Mouse (Mus musculus) left cerebral cortex, postnatal 14 days (tissue): ENCODE measurements at regions not wholly inside any gene's neighbourhood (a gene's known extent, or its start where the extent isn't known, plus 50 kb on each side); places are given as distances from the start of the nearest gene placed in this dataset.

Source experiments
- DNase-seq, 2 experiments: peaks; one replicate each; pipeline ENCODE4 v3.0.0; 2021 to 2022; ENCODE audit warnings: low spot score in 2 of 2, mixed read lengths in 1 of 2
- intact Hi-C: fragments of 180-260 bp; cut with DNase I; formaldehyde crosslinking; loops from one replicate; pipeline ENCODE4 v1.15.1; 2025

- peak in 1 of 2 experiments; percentile 20 for DNase-seq
- intact Hi-C loops: no loop called here
Observed at GRCm38 (mm10) chr16:85347621-85348020, 174.1 kb upstream of the App start.

- DNase-seq: no peak
- intact Hi-C loops: no loop called here
Observed at GRCm38 (mm10) chr16:85336495-85337119, 163.0 kb upstream of the App start.

- intact Hi-C loops: no loop called here
- no peak for DNase-seq
Observed at GRCm38 (mm10) chr16:85333543-85333942, 160.0 kb upstream of the App start.

- DNase-seq: no peak
- intact Hi-C loops: no loop called here
Observed at GRCm38 (mm10) chr16:85312018-85312417, 138.5 kb upstream of the App start.

- intact Hi-C loops: no loop called here
- DNase-seq: no peak
Observed at GRCm38 (mm10) chr16:85309493-85309892, 135.9 kb upstream of the App start.

- intact Hi-C loops: no loop called here
Observed at GRCm38 (mm10) chr16:85308429-85308828, 134.9 kb upstream of the App start.

GRCm38 (mm10) chr16:85307940-85308339, 134.4 kb upstream of the App start:
- no peak for DNase-seq
- intact Hi-C loops: no loop called here

More at GRCm38 (mm10) chr16:85308429-85308828, 134.9 kb upstream of the App start:
- DNase-seq: no peak

- no peak for DNase-seq
- intact Hi-C loops: no loop called here
Observed at GRCm38 (mm10) chr16:85300092-85300853, 126.7 kb upstream of the App start.

GRCm38 (mm10) chr16:85298559-85298958, 125.0 kb upstream of the App start:
- no peak for DNase-seq
- intact Hi-C loops: no loop called here

- intact Hi-C loops: no loop called here
Observed at GRCm38 (mm10) chr16:85290986-85291952, 117.7 kb upstream of the App start.

GRCm38 (mm10) chr16:85277862-85278261, 104.3 kb upstream of the App start:
- DNase-seq: no peak
- intact Hi-C loops: no loop called here

More at GRCm38 (mm10) chr16:85290986-85291952, 117.7 kb upstream of the App start:
- DNase-seq: no peak

- no peak for DNase-seq
- intact Hi-C loops: no loop called here
Observed at GRCm38 (mm10) chr16:85269681-85270080, 96.1 kb upstream of the App start.

GRCm38 (mm10) chr16:85259838-85260237, 86.3 kb upstream of the App start:
- intact Hi-C loops: no loop called here
- no peak for DNase-seq

- no peak for DNase-seq
- intact Hi-C loops: no loop called here
Observed at GRCm38 (mm10) chr16:85247301-85247700, 73.7 kb upstream of the App start.

GRCm38 (mm10) chr16:85233037-85233436, 59.5 kb upstream of the App start:
- intact Hi-C loops: no loop called here
- DNase-seq: no peak

GRCm38 (mm10) chr16:85231908-85232467, 58.4 kb upstream of the App start:
- intact Hi-C loops: no loop called here
- DNase-seq: no peak

- no peak for DNase-seq
- intact Hi-C loops: no loop called here
Observed at GRCm38 (mm10) chr16:85231330-85231729, 57.8 kb upstream of the App start.

- DNase-seq: no peak
- intact Hi-C loops: no loop called here
Observed at GRCm38 (mm10) chr16:85224325-85224724, 50.8 kb upstream of the App start.
